Mouse (Mus musculus): ENCODE results near the gene Mmp15. TPM values are rescaled to one million over a fixed set of nuclear protein-coding genes. Genes with fewer than 3 reads are reported as not detected.

The Mmp15 gene
- polyA plus RNA-seq, 1 experiment, result 16.2 TPM

DNA sequence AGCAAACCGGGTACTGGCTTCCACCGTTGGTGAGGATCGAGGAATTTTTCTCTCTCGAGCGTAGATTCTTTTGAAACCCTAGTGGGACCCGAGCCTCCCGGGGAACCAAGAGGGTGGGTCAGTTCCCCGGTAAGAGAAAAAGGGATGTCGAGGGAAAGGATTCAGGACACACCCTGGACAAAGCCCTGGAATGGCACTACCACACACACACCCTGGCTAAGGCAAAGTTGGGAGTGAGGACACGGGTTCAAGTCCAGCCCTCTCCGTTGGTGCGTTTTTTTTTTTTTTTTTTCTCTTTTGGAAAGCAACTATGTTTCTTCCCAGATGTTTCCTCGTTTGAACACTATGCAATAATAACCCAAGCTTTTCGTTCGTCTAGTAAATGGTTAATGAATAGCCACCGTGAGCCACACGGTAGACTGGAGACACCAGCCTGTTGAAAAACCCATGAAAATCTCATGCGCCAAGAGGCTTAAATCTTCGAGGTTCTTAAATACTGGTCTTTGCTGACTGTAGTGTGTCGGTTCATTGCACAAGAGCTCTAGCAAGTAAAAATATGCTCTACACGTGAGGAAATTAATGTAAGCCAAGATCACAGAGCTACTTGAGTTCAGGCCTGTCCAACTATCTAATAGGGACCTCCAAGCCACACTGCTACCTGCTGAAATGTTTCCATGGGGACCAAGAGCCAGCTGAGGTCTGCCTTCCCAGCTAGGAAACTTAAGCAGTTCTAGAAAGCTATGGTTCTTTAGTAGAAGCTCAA, 19.4 kb upstream of the Mmp15 start:
- WGBS, result 23% methylated on average over 21 of the region's 21 CpGs
- DNase-seq, result no peak
- Histone ChIP-seq H3K4me1 (replicated peaks; ENCODE audit: control insufficient read depth, insufficient read depth, low read length) (peaks cover 3% of the 10 kb centered on the region; the same call in 1 of the 2 replicates), H3K27ac (ENCODE audit: control insufficient read depth, insufficient read depth, low read length) (peak overlapping the region; percentile 61; the same call in 1 of the 2 replicates), H3K4me3 (ENCODE audit: control insufficient read depth, insufficient read depth, low read length) (peak overlapping the region; percentile 83), H3K36me3 (ENCODE audit: control insufficient read depth, insufficient read depth, low read length) (peaks cover 17% of the 10 kb centered on the region), H3K27me3 (ENCODE audit: control insufficient read depth, insufficient read depth, low read length) (no peaks in the 10 kb centered on the region)
- TF ChIP-seq CTCF (IDR thresholded peaks at IDR 0.05; ENCODE audit: borderline replicate concordance, control insufficient read depth, extremely low read depth, insufficient read depth, low read length, poor library complexity), result no peak
- TF ChIP-seq POLR2A (IDR thresholded peaks at IDR 0.05; ENCODE audit: control insufficient read depth, extremely low read depth, insufficient read depth, low read length, poor library complexity), result no peak

DNA sequence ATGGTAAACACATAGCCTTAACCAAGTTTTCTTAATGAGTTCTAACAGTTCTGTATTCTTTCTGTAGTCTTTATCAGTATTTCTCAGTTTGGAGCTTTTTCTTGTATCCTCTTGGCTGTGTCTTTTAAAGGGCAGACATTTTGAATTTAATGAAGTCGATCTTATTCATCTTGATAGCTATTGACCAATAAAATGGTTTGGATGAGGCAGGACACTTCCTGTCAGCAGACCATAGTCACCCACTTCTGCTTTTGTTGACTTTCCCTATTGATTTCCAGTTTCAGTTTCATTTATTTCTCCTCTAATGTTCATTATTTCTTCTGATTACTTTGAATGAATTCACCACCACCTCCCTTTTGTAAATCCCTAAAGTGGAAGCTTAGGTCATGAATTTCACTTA, 16.4 kb upstream of the Mmp15 start:
- H3K4me1 ChIP-seq (replicated peaks; ENCODE audit: control insufficient read depth, insufficient read depth, low read length), result peaks cover 3% of the 10 kb centered on the region; the same call in 1 of the 2 replicates
- H3K4me3 ChIP-seq (ENCODE audit: control insufficient read depth, insufficient read depth, low read length), result no peak overlapping the region
- H3K36me3 ChIP-seq (ENCODE audit: control insufficient read depth, insufficient read depth, low read length), result no peaks in the 10 kb centered on the region
- WGBS, result 20% methylated on average over 1 of the region's 1 CpGs
- H3K27me3 ChIP-seq (ENCODE audit: control insufficient read depth, insufficient read depth, low read length), result no peaks in the 10 kb centered on the region
- H3K27ac ChIP-seq (ENCODE audit: control insufficient read depth, insufficient read depth, low read length), result no peak overlapping the region
- no peak for DNase-seq
- TF ChIP-seq POLR2A (IDR thresholded peaks at IDR 0.05; ENCODE audit: control insufficient read depth, extremely low read depth, insufficient read depth, low read length, poor library complexity), result no peak
- no peak for TF ChIP-seq CTCF (IDR thresholded peaks at IDR 0.05; ENCODE audit: borderline replicate concordance, control insufficient read depth, extremely low read depth, insufficient read depth, low read length, poor library complexity)

DNA sequence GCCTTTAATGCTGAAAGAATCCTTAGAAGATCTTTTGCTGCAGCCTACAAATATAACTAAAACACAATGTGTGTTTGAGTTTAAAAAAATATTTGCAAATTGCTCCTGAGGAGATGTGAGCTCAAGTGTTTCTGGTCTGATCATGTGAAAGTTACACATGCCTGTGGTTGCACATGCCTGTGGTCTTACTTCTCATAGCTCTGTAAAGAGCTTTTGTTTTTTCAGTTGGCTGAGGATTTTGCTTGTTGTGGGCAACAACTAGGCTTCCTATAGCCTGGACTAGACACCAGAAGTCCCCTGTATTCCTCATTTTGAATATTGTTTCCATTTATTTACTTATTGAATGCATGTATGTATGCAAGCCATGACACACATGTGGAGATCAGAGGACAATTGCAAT, 15.7 kb upstream of the Mmp15 start:
- Histone ChIP-seq H3K27ac (ENCODE audit: control insufficient read depth, insufficient read depth, low read length) (no peak overlapping the region), H3K4me3 (ENCODE audit: control insufficient read depth, insufficient read depth, low read length) (no peak overlapping the region), H3K27me3 (ENCODE audit: control insufficient read depth, insufficient read depth, low read length) (no peaks in the 10 kb centered on the region), H3K36me3 (ENCODE audit: control insufficient read depth, insufficient read depth, low read length) (no peaks in the 10 kb centered on the region), H3K4me1 (replicated peaks; ENCODE audit: control insufficient read depth, insufficient read depth, low read length) (no peaks in the 10 kb centered on the region)
- TF ChIP-seq CTCF (IDR thresholded peaks at IDR 0.05; ENCODE audit: borderline replicate concordance, control insufficient read depth, extremely low read depth, insufficient read depth, low read length, poor library complexity), result no peak
- DNase-seq, result no peak

DNA sequence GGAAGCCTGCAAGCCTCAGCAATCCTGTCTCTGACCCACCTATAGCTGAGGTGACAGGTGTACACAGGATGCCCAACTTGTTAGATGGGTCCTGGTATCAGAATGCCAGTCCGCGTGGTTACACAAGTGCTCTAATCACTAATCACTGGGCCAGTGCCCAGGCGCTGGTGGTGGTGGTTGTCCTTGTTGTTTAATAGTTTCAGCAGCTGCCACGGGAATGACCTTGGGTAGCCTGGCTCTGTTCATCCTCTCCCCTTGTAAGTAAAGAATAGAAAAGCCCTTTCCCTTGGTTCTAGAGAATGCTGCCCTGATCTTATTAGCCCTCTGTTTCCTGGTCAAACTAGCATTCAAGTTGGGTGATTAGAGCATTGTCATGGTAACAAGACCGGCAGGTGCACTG, 10.3 kb upstream of the Mmp15 start:
- no peak overlapping the region for H3K27ac ChIP-seq (ENCODE audit: control insufficient read depth, insufficient read depth, low read length)
- no peaks in the 10 kb centered on the region for H3K27me3 ChIP-seq (ENCODE audit: control insufficient read depth, insufficient read depth, low read length)
- WGBS, result 96% methylated on average over 5 of the region's 5 CpGs
- TF ChIP-seq CTCF (IDR thresholded peaks at IDR 0.05; ENCODE audit: borderline replicate concordance, control insufficient read depth, extremely low read depth, insufficient read depth, low read length, poor library complexity) (no peak), POLR2A (IDR thresholded peaks at IDR 0.05; ENCODE audit: control insufficient read depth, extremely low read depth, insufficient read depth, low read length, poor library complexity) (no peak)
- no peak overlapping the region for H3K4me3 ChIP-seq (ENCODE audit: control insufficient read depth, insufficient read depth, low read length)
- no peaks in the 10 kb centered on the region for H3K4me1 ChIP-seq (replicated peaks; ENCODE audit: control insufficient read depth, insufficient read depth, low read length)
- no peaks in the 10 kb centered on the region for H3K36me3 ChIP-seq (ENCODE audit: control insufficient read depth, insufficient read depth, low read length)
- no peak for DNase-seq

- WGBS, result 93% methylated on average over 6 of the region's 6 CpGs
- Histone ChIP-seq H3K36me3 (ENCODE audit: control insufficient read depth, insufficient read depth, low read length) (no peaks in the 10 kb centered on the region), H3K4me1 (replicated peaks; ENCODE audit: control insufficient read depth, insufficient read depth, low read length) (peaks cover 10% of the 10 kb centered on the region), H3K27ac (ENCODE audit: control insufficient read depth, insufficient read depth, low read length) (no peak overlapping the region), H3K4me3 (ENCODE audit: control insufficient read depth, insufficient read depth, low read length) (no peak overlapping the region), H3K27me3 (ENCODE audit: control insufficient read depth, insufficient read depth, low read length) (no peaks in the 10 kb centered on the region)
- no peak for DNase-seq
- TF ChIP-seq POLR2A (IDR thresholded peaks at IDR 0.05; ENCODE audit: control insufficient read depth, extremely low read depth, insufficient read depth, low read length, poor library complexity) (no peak), CTCF (IDR thresholded peaks at IDR 0.05; ENCODE audit: borderline replicate concordance, control insufficient read depth, extremely low read depth, insufficient read depth, low read length, poor library complexity) (no peak)
These were observed 7.4 kb upstream of the Mmp15 start for GRCm38 (mm10) chr8:95344668-95345067.

- no peak overlapping the region for H3K4me3 ChIP-seq (ENCODE audit: control insufficient read depth, insufficient read depth, low read length)
- no peak overlapping the region for H3K27ac ChIP-seq (ENCODE audit: control insufficient read depth, insufficient read depth, low read length)
- H3K4me1 ChIP-seq (replicated peaks; ENCODE audit: control insufficient read depth, insufficient read depth, low read length), result peaks cover 12% of the 10 kb centered on the region
- DNase-seq, result peak; percentile 68
- H3K36me3 ChIP-seq (ENCODE audit: control insufficient read depth, insufficient read depth, low read length), result no peaks in the 10 kb centered on the region
- peaks cover 5% of the 10 kb centered on the region for H3K27me3 ChIP-seq (ENCODE audit: control insufficient read depth, insufficient read depth, low read length)
- TF ChIP-seq CTCF (IDR thresholded peaks at IDR 0.05; ENCODE audit: borderline replicate concordance, control insufficient read depth, extremely low read depth, insufficient read depth, low read length, poor library complexity) (peak; percentile 40; the same call in 1 of the 2 replicates), POLR2A (IDR thresholded peaks at IDR 0.05; ENCODE audit: control insufficient read depth, extremely low read depth, insufficient read depth, low read length, poor library complexity) (no peak)
- 62% methylated on average over 8 of the region's 8 CpGs for WGBS
These were observed 5.2 kb upstream of the Mmp15 start for GRCm38 (mm10) chr8:95346643-95347545.

Measured in thymus, adult 2 months (tissue).